Mouse (Mus musculus): ENCODE data around the gene Vstm5. TPM values are rescaled to one million over a fixed set of nuclear protein-coding genes. Genes with fewer than 3 reads are reported as not detected.
"Not testable (repeated sequence)": the region's sequence is repeated elsewhere in the genome, so short reads cannot be mapped to it uniquely, and the experiment has no call there.

The Vstm5 gene
- polyA plus RNA-seq (2015; fragmentation: Nextera tagmentation; extraction: Ambion mirVana), result 0.22 and 0.39 TPM in 2 replicates

GRCm38 (mm10) chr9:15239042-15239925 lies at the start of gene Vstm5:
TSS of gene Vstm5 (plus strand) at chr9:15239045.
- Histone ChIP-seq H3K4me2 (ENCODE audit: low read depth, low read length) (peak within 1 kb of the TSS; percentile 70), H3K4me3 (ENCODE audit: low read depth, low read length) (peak within 1 kb of the TSS; percentile 39), H3K27me3 (ENCODE audit: insufficient read depth, low read length) (0 out of 2 replicates have a peak, but pooled peaks cover 14% of the 10 kb centered on the region), H3K27ac (ENCODE audit: low read depth) (no peak within 1 kb of the TSS), H3K9ac (replicated peaks) (peak within 1 kb of the TSS; percentile 50), H3K4me1 (ENCODE audit: insufficient read depth) (no peaks in the 10 kb centered on the region), H3K9me3 (ENCODE audit: low read length) (no peaks in the 10 kb centered on the region), H3K36me3 (replicated peaks; ENCODE audit: insufficient read depth, low read length) (no peaks in the 10 kb centered on the region)
- WGBS (ENCODE audit: insufficient replicate concordance), result 7% methylated on average over 35 of the region's 35 CpGs
- peak; percentile 24 for DNase-seq
- ATAC-seq, result peak; percentile 40; the same call in 1 of the 2 replicates
- TF ChIP-seq EP300 (IDR thresholded peaks at IDR 0.05; ENCODE audit: low read depth) (no peak), CTCF (IDR thresholded peaks at IDR 0.05; ENCODE audit: low read depth) (peak; percentile 14; the same call in 1 of the 2 replicates)

DNA sequence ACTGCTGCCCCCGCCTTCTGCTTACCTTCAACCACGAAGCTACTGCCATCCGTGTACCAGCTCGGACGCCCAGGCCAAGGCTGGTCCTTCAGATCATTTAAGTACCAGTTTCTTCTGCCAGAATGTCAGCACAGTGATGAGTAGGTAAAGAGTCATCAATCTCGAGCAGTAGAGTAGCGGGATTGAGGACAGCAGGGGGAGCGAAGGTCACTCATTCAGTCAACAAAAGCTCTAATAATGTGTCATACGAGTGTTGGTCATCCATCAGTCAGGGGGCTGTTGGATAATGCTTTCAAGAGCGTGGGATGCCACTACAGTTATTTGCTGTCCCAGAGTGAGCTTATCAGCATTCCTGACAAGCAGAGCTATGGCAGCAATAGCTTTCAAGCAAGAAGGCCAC lies 44.0 kb upstream of the Vstm5 start:
- not testable (repeated sequence) for H3K9ac ChIP-seq (replicated peaks); ATAC-seq; H3K27ac ChIP-seq (ENCODE audit: low read depth); H3K27me3 ChIP-seq (ENCODE audit: insufficient read depth, low read length); DNase-seq; H3K9me3 ChIP-seq (ENCODE audit: low read length); H3K36me3 ChIP-seq (replicated peaks; ENCODE audit: insufficient read depth, low read length); H3K4me1 ChIP-seq (ENCODE audit: insufficient read depth); H3K4me3 ChIP-seq (ENCODE audit: low read depth, low read length); H3K4me2 ChIP-seq (ENCODE audit: low read depth, low read length)
- WGBS (ENCODE audit: insufficient replicate concordance), result 61% methylated on average over 10 of the region's 10 CpGs

DNA sequence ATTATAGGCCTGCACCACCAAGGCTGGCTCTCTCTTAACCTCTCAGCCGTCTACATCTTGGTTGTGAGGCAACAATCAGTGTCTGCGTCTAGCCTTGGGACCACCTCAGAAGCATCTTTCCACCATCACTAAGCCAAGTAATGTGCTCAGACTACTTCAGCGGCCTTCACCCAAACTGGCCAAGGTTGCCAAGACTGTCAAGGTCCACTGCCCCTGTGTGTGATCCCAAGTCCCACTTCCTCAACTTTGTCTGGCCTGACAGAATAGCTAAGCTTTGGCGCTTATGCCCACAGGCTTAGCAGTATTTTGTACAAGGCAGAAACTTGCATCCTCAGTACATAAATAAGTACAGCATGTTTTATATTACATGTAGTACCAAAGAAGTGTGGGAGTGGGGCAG lies 32.2 kb upstream of the Vstm5 start:
- Histone ChIP-seq H3K4me1 (ENCODE audit: insufficient read depth) (no peaks in the 10 kb centered on the region), H3K4me3 (ENCODE audit: low read depth, low read length) (no peak overlapping the region), H3K27ac (ENCODE audit: low read depth) (no peak overlapping the region), H3K9ac (replicated peaks) (no peak overlapping the region), H3K9me3 (ENCODE audit: low read length) (no peaks in the 10 kb centered on the region), H3K27me3 (ENCODE audit: insufficient read depth, low read length) (no peaks in the 10 kb centered on the region), H3K4me2 (ENCODE audit: low read depth, low read length) (no peak overlapping the region), H3K36me3 (replicated peaks; ENCODE audit: insufficient read depth, low read length) (no peaks in the 10 kb centered on the region)
- DNase-seq, result no peak
- TF ChIP-seq EP300 (IDR thresholded peaks at IDR 0.05; ENCODE audit: low read depth) (no peak), CTCF (IDR thresholded peaks at IDR 0.05; ENCODE audit: low read depth) (no peak)
- WGBS (ENCODE audit: insufficient replicate concordance), result 78% methylated on average over 4 of the region's 4 CpGs
- ATAC-seq, result no peak

- DNase-seq, result no peak
- Histone ChIP-seq H3K9ac (replicated peaks) (no peak overlapping the region), H3K27me3 (ENCODE audit: insufficient read depth, low read length) (no peaks in the 10 kb centered on the region), H3K27ac (ENCODE audit: low read depth) (no peak overlapping the region), H3K4me1 (ENCODE audit: insufficient read depth) (no peaks in the 10 kb centered on the region), H3K4me2 (ENCODE audit: low read depth, low read length) (no peak overlapping the region), H3K9me3 (ENCODE audit: low read length) (no peaks in the 10 kb centered on the region), H3K36me3 (replicated peaks; ENCODE audit: insufficient read depth, low read length) (no peaks in the 10 kb centered on the region), H3K4me3 (ENCODE audit: low read depth, low read length) (no peak overlapping the region)
- TF ChIP-seq CTCF (IDR thresholded peaks at IDR 0.05; ENCODE audit: low read depth) (no peak), EP300 (IDR thresholded peaks at IDR 0.05; ENCODE audit: low read depth) (no peak)
- WGBS (ENCODE audit: insufficient replicate concordance), result 60% methylated on average over 2 of the region's 2 CpGs
- no peak for ATAC-seq
Observed at GRCm38 (mm10) chr9:15209320-15209719, 29.5 kb upstream of the Vstm5 start.

DNA sequence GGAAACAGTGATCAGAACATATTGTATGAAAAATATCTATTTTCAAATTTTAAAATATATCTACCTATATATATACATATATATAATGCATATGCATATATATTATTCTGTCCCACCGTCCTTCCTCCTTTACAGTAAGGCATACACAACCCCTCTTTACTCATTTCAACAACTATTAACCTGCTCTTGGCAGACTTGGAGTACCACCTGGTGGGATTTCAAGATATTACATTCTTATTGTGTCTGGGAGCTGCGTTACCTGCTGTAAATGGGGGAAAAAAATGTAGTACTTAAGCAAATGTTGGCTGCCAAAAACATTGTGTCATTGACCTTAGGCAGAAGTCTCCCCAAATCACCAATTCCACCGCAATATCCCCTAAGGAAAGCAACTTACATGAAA lies 27.0 kb upstream of the Vstm5 start:
- Histone ChIP-seq H3K4me2 (ENCODE audit: low read depth, low read length) (no peak overlapping the region), H3K4me3 (ENCODE audit: low read depth, low read length) (no peak overlapping the region), H3K9ac (replicated peaks) (no peak overlapping the region), H3K4me1 (ENCODE audit: insufficient read depth) (no peaks in the 10 kb centered on the region), H3K9me3 (ENCODE audit: low read length) (no peaks in the 10 kb centered on the region), H3K27me3 (ENCODE audit: insufficient read depth, low read length) (no peaks in the 10 kb centered on the region), H3K36me3 (replicated peaks; ENCODE audit: insufficient read depth, low read length) (no peaks in the 10 kb centered on the region), H3K27ac (ENCODE audit: low read depth) (no peak overlapping the region)
- 67% methylated on average over 3 of the region's 3 CpGs for WGBS (ENCODE audit: insufficient replicate concordance)
- TF ChIP-seq CTCF (IDR thresholded peaks at IDR 0.05; ENCODE audit: low read depth) (peak; percentile 16; the same call in 1 of the 2 replicates), EP300 (IDR thresholded peaks at IDR 0.05; ENCODE audit: low read depth) (no peak)
- no peak for DNase-seq
- no peak for ATAC-seq

DNA sequence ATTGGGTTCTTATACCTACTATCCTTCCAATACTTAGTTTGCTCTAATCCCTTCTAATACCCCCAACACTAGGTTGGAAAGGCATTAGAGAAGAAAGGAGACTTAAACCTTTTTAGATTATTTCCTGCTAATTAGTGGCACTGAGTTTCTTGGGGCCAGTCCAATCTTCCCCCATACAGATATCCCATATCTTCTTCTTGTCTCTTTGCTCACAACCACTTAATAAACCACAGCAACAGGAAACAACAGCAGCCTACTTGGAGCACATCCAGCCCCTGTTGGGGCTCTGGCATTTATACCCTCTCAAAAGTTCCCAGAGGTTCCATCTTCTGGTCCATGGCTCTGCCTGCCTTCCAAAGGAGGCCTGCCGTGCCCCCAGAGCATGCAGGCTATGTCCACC lies 25.1 kb upstream of the Vstm5 start:
- H3K4me1 ChIP-seq (ENCODE audit: insufficient read depth), result no peaks in the 10 kb centered on the region
- DNase-seq (no peak), ATAC-seq (no peak)
- no peak for TF ChIP-seq CTCF (IDR thresholded peaks at IDR 0.05; ENCODE audit: low read depth)
- TF ChIP-seq EP300 (IDR thresholded peaks at IDR 0.05; ENCODE audit: low read depth), result no peak
- no peak overlapping the region for H3K9ac ChIP-seq (replicated peaks)
- H3K4me2 ChIP-seq (ENCODE audit: low read depth, low read length), result no peak overlapping the region
- H3K27ac ChIP-seq (ENCODE audit: low read depth), result no peak overlapping the region
- H3K4me3 ChIP-seq (ENCODE audit: low read depth, low read length), result no peak overlapping the region
- H3K27me3 ChIP-seq (ENCODE audit: insufficient read depth, low read length), result no peaks in the 10 kb centered on the region
- H3K36me3 ChIP-seq (replicated peaks; ENCODE audit: insufficient read depth, low read length), result no peaks in the 10 kb centered on the region
- no peaks in the 10 kb centered on the region for H3K9me3 ChIP-seq (ENCODE audit: low read length)
- WGBS (ENCODE audit: insufficient replicate concordance), result 75% methylated on average over 1 of the region's 1 CpGs
